Mouse (Mus musculus): ENCODE measurements around the gene Ckmt1. TPM values are rescaled to one million over a fixed set of nuclear protein-coding genes. Genes with fewer than 3 reads are reported as not detected.

Ckmt1 gene
- total RNA-seq, 4 experiments from 2014 or later, result 9.9 to 15.5 (median 12.2) TPM

Other genes with a start within 250 kb of the Ckmt1 start
- under 1 TPM in 1 of 4 experiments, not detected in 3; 0.31 TPM for gene Tgm7, start 247.9 kb upstream of the Ckmt1 start, total RNA-seq (2022)
- 10 to 100 TPM; 20.0 to 26.3 (median 25.4) TPM for gene Adal, start 217.3 kb upstream of the Ckmt1 start, total RNA-seq (2022)
- gene Lcmt2, start 217.1 kb upstream of the Ckmt1 start, total RNA-seq (2022), result 10 to 100 TPM in 3 of 4 experiments, 1 to 10 TPM in 1; 9.3 to 11.4 (median 11.2) TPM
- gene Tubgcp4, start 187.1 kb upstream of the Ckmt1 start, total RNA-seq (2022), result 10 to 100 TPM; 43.8 to 53.2 (median 44.6) TPM
- 10 to 100 TPM; 16.8 to 19.6 (median 18.6) TPM for gene Zscan29, start 186.6 kb upstream of the Ckmt1 start, total RNA-seq (2022)
- 100 to 1,000 TPM in 1 of 4 experiments, 10 to 100 TPM in 3; 81.3 to 124 (median 91.5) TPM for gene Trp53bp1, start 86.3 kb upstream of the Ckmt1 start, total RNA-seq (2022)
- gene Map1a, start 68.1 kb upstream of the Ckmt1 start, total RNA-seq (2022), result 10 to 100 TPM; 10.4 to 17.5 (median 12.5) TPM
- gene Ppip5k1, start 2.3 kb upstream of the Ckmt1 start, total RNA-seq (2022), result 10 to 100 TPM; 46.6 to 69.1 (median 53.0) TPM
- 1 to 10 TPM in 1 of 4 experiments, under 1 TPM in 1, not detected in 2; 0.81 to 1.4 TPM for gene Strc, start 29.5 kb downstream of the Ckmt1 start, total RNA-seq (2022)
- gene Pdia3, start 56.1 kb downstream of the Ckmt1 start, total RNA-seq (2022), result 100 to 1,000 TPM; 426 to 490 (median 434) TPM
- gene Catsper2, start 56.1 kb downstream of the Ckmt1 start, total RNA-seq (2022), result 1 to 10 TPM; 2.2 to 4.1 (median 2.9) TPM
- gene Ell3, start 86.6 kb downstream of the Ckmt1 start, total RNA-seq (2022), result under 1 TPM in 3 of 4 experiments, not detected in 1; 0.24 to 0.74 (median 0.62) TPM
- 100 to 1,000 TPM; 249 to 360 (median 257) TPM for gene Serf2, start 91.5 kb downstream of the Ckmt1 start, total RNA-seq (2022)
- gene Hypk, start 95.6 kb downstream of the Ckmt1 start, total RNA-seq (2022), result 10 to 100 TPM; 14.2 to 53.3 (median 35.7) TPM
- under 1 TPM; 0.20 to 0.75 (median 0.28) TPM for gene Serinc4, start 99.1 kb downstream of the Ckmt1 start, total RNA-seq (2022)
- 10 to 100 TPM; 38.2 to 44.8 (median 40.2) TPM for gene Mfap1b, start 116.4 kb downstream of the Ckmt1 start, total RNA-seq (2022)
- gene Mfap1a, start 149.0 kb downstream of the Ckmt1 start, total RNA-seq (2022), result 10 to 100 TPM; 31.3 to 37.9 (median 35.5) TPM
- 1 to 10 TPM; 2.6 to 6.1 (median 4.4) TPM for gene Wdr76, start 149.0 kb downstream of the Ckmt1 start, total RNA-seq (2022)